Mouse (Mus musculus) monocyte, adult 59 days (primary cell): ENCODE data around the gene Arid4b. TPM values are rescaled to one million over a fixed set of nuclear protein-coding genes. Genes with fewer than 3 reads are reported as not detected.

ENCODE experiments used
- total RNA-seq, 2 experiments: library from RNA; stranded (reverse); gene quantifications; one replicate each; pipeline ENCODE4 v1.2.4; 2023

Gene Arid4b
- total RNA-seq, result 10 to 100 TPM; 47.3 to 48.7 TPM

DNA sequence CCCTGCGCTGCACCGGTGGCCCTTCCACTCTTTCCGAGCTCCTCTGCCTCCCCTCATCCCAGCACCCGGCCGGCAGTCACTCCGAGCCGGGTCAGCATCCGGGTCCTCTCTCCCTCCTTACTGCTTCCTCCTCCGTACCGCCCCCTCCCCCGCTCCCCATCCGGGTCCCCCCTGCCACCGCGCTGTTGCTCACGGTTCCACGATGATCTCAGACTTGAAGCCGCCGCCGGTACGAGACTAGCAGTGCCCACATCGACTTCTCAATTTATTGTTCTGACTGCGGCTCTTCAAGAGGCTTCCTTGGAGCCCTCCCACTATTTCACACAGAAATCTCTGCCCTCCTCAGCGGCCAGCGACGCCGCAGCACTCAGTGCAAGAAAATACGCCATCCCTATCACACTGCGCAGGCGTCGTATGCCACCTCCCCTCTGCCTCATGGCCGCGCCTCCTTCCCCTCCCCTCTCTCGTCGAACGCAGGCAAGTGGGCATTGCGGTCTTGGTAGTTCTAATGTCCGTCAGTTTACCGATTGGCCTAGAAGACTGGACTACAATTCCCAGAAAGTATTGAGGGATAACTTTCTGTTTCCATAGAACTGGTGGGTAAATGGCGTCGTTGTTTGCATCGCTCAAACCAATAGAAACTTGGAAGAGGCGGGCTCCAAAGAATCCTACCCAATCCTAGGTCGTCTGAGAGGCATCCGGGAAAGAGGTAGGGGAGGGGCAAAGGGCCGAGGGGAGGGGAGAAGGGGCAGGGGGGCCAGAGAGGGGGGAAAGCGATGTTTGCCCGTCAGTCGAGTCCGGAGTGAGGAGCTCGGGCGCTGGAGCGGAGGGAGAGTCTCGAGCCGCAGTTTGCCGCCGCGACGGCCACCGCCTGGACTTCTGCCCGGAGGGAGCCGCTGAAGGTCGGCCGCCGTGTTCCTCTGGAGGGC is at the start of gene Arid4b, which contains the start of gene Ggps1:
TSS of gene Arid4b (plus strand) at position 220 of the 929 bp plus-strand sequence.
TSS of gene Ggps1 (minus strand) at position 476 of the 929 bp plus-strand sequence.

DNA sequence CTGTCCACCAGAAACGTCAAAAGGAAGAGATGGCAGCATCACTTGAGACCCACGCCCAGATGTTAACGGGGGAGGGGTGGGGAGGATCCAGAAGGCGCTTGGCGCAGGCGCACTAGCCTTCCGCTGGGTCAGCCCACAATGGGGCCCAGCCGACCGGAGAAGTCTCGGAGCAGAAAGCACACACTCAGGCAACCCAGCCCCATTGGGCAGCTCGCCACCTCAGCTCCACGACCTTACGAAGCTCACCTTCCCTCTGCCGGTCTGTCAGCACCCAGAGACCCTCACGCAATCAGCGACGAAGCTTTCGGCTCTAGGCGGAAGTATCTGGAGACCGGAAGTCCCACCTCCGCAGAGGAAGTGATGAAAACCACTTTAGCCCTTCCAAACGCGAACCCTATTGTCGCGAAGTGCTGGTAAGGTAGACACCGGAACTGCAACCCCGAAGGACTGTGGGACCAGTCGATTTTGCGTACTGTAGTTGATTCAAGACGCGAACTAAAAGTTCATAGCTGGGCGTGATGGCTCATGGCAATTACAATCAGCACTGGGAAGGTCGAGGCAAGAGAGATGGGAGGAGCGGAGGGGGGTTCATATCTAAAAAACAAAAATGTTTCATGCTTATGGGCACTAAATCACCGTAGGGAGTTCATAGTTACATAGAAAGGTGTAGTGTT is 23.6 kb upstream of the Arid4b start, which contains the start of gene Tbce:
TSS of gene Tbce (minus strand) at position 347 of the 674 bp plus-strand sequence.

Other genes starting within 250 kb of the Arid4b start
- 10 to 100 TPM; 25.4 to 25.6 TPM for gene B3galnt2, start 108.8 kb upstream of the Arid4b start, total RNA-seq
- gene Tbce, start 23.6 kb upstream of the Arid4b start, total RNA-seq, result 10 to 100 TPM; 58.6 to 60.2 TPM
- gene Ggps1, start 256 bp downstream of the Arid4b start, total RNA-seq, result 10 to 100 TPM; 25.7 to 28.6 TPM